Mouse (Mus musculus) T-helper 2 cell (primary cell): ENCODE data around the gene Rere.
"Not testable (repeated sequence)": the region's sequence is repeated elsewhere in the genome, so short reads cannot be mapped to it uniquely, and the experiment has no call there.

ENCODE experiments used
- in situ Hi-C: fragments of 300-600 bp; cut with MboI, MseI; formaldehyde crosslinking; loops from one replicate; pipeline ENCODE4 v1.15.1; 2025; ENCODE audit warnings: high pct_unique_total_duplicates

The Rere gene

GRCm38 (mm10) chr4:150282631-150283334 lies 1.3 kb downstream of the Rere start:
- in situ Hi-C loops: no loop called here

- in situ Hi-C loops: no loop called here
Measured at GRCm38 (mm10) chr4:150283335-150283638, 1.8 kb downstream of the Rere start.

GRCm38 (mm10) chr4:150283993-150284392 lies 2.5 kb downstream of the Rere start:
- in situ Hi-C loops: no loop called here

- in situ Hi-C loops: no loop called here
Measured at GRCm38 (mm10) chr4:150286980-150287379, 5.5 kb downstream of the Rere start.

GRCm38 (mm10) chr4:150287463-150287862 lies 6.0 kb downstream of the Rere start:
- in situ Hi-C loops: not testable (repeated sequence)

- in situ Hi-C loops: no loop called here
Measured at GRCm38 (mm10) chr4:150291900-150292299, 10.5 kb downstream of the Rere start.

GRCm38 (mm10) chr4:150294870-150295269 lies 13.4 kb downstream of the Rere start:
- in situ Hi-C loops: no loop called here

GRCm38 (mm10) chr4:150295966-150296365 lies 14.5 kb downstream of the Rere start:
- in situ Hi-C loops: no loop called here

GRCm38 (mm10) chr4:150302726-150303125 lies 21.3 kb downstream of the Rere start:
- in situ Hi-C loops: no loop called here

- in situ Hi-C loops: no loop called here
Measured at GRCm38 (mm10) chr4:150306701-150307100, 25.3 kb downstream of the Rere start.

- in situ Hi-C loops: no loop called here
Measured at GRCm38 (mm10) chr4:150307226-150307625, 25.8 kb downstream of the Rere start.

- in situ Hi-C loops: no loop called here
Measured at GRCm38 (mm10) chr4:150311431-150311830, 30.0 kb downstream of the Rere start.

GRCm38 (mm10) chr4:150312646-150313045 lies 31.2 kb downstream of the Rere start:
- in situ Hi-C loops: no loop called here

GRCm38 (mm10) chr4:150315301-150315700 lies 33.9 kb downstream of the Rere start:
- in situ Hi-C loops: no loop called here

GRCm38 (mm10) chr4:150316546-150316945 lies 35.1 kb downstream of the Rere start:
- in situ Hi-C loops: no loop called here

GRCm38 (mm10) chr4:150325046-150325801 lies 43.8 kb downstream of the Rere start:
- in situ Hi-C loops: loop anchor here (10.0 kb wide), 1 partner anchor 550 kb away; no protein-coding TSS in a partner anchor

GRCm38 (mm10) chr4:150326005-150326404 lies 44.6 kb downstream of the Rere start:
- in situ Hi-C loops: loop anchor here (10.0 kb wide), 1 partner anchor 549 kb away; no protein-coding TSS in a partner anchor

GRCm38 (mm10) chr4:150327476-150327875 lies 46.0 kb downstream of the Rere start:
- in situ Hi-C loops: loop anchor here (10.0 kb wide), 1 partner anchor 547 kb away; no protein-coding TSS in a partner anchor

GRCm38 (mm10) chr4:150333927-150334682 lies 52.7 kb downstream of the Rere start:
- in situ Hi-C loops: no loop called here

GRCm38 (mm10) chr4:150337260-150337659 lies 55.8 kb downstream of the Rere start:
- in situ Hi-C loops: no loop called here

- in situ Hi-C loops: no loop called here
Measured at GRCm38 (mm10) chr4:150338906-150339650, 57.6 kb downstream of the Rere start.
